Mouse (Mus musculus): ENCODE data around the gene Gabrb2.

Gabrb2 gene

GRCm38 (mm10) chr11:42418996-42419782 lies at the start of gene Gabrb2:
TSS of gene Gabrb2 (plus strand) at chr11:42419757.
- no peak for DNase-seq (ENCODE audit: extremely low read depth, low read depth)

GRCm38 (mm10) chr11:42378983-42379382 lies 40.6 kb upstream of the Gabrb2 start:
- DNase-seq (ENCODE audit: extremely low read depth, low read depth) = no peak

GRCm38 (mm10) chr11:42386486-42386885 lies 33.1 kb upstream of the Gabrb2 start:
- DNase-seq (ENCODE audit: extremely low read depth, low read depth) = no peak

GRCm38 (mm10) chr11:42390682-42391290 lies 28.8 kb upstream of the Gabrb2 start:
- no peak for DNase-seq (ENCODE audit: extremely low read depth, low read depth)

GRCm38 (mm10) chr11:42393451-42393850 lies 26.1 kb upstream of the Gabrb2 start:
- DNase-seq (ENCODE audit: extremely low read depth, low read depth) = no peak

GRCm38 (mm10) chr11:42419791-42420633 lies 455 bp downstream of the Gabrb2 start:
- no peak for DNase-seq (ENCODE audit: extremely low read depth, low read depth)

GRCm38 (mm10) chr11:42420634-42421470 lies 1.3 kb downstream of the Gabrb2 start:
- DNase-seq (ENCODE audit: extremely low read depth, low read depth) = no peak

GRCm38 (mm10) chr11:42423231-42423630 lies 3.7 kb downstream of the Gabrb2 start:
- no peak for DNase-seq (ENCODE audit: extremely low read depth, low read depth)

- no peak for DNase-seq (ENCODE audit: extremely low read depth, low read depth)
These were observed 11.9 kb downstream of the Gabrb2 start for GRCm38 (mm10) chr11:42431495-42431894.

GRCm38 (mm10) chr11:42438978-42439377 lies 19.4 kb downstream of the Gabrb2 start:
- no peak for DNase-seq (ENCODE audit: extremely low read depth, low read depth)

- DNase-seq (ENCODE audit: extremely low read depth, low read depth) = no peak
These were observed 24.1 kb downstream of the Gabrb2 start for GRCm38 (mm10) chr11:42443641-42444040.

- DNase-seq (ENCODE audit: extremely low read depth, low read depth) = no peak
These were observed 29.4 kb downstream of the Gabrb2 start for GRCm38 (mm10) chr11:42448929-42449328.

- DNase-seq (ENCODE audit: extremely low read depth, low read depth) = no peak
These were observed 44.6 kb downstream of the Gabrb2 start for GRCm38 (mm10) chr11:42464136-42464535.

- no peak for DNase-seq (ENCODE audit: extremely low read depth, low read depth)
These were observed 48.8 kb downstream of the Gabrb2 start for GRCm38 (mm10) chr11:42468381-42468780.

- DNase-seq (ENCODE audit: extremely low read depth, low read depth) = no peak
These were observed 55.0 kb downstream of the Gabrb2 start for GRCm38 (mm10) chr11:42474523-42474922.

GRCm38 (mm10) chr11:42487625-42488024 lies 68.1 kb downstream of the Gabrb2 start:
- no peak for DNase-seq (ENCODE audit: extremely low read depth, low read depth)

- no peak for DNase-seq (ENCODE audit: extremely low read depth, low read depth)
These were observed 81.6 kb downstream of the Gabrb2 start for GRCm38 (mm10) chr11:42501166-42501565.

GRCm38 (mm10) chr11:42505436-42505835 lies 85.9 kb downstream of the Gabrb2 start:
- DNase-seq (ENCODE audit: extremely low read depth, low read depth) = no peak

- no peak for DNase-seq (ENCODE audit: extremely low read depth, low read depth)
These were observed 86.4 kb downstream of the Gabrb2 start for GRCm38 (mm10) chr11:42505911-42506310.

GRCm38 (mm10) chr11:42521960-42522359 lies 102.4 kb downstream of the Gabrb2 start:
- DNase-seq (ENCODE audit: extremely low read depth, low read depth) = no peak

Measured in MEL-GATA-1-ER (cell line).